Mouse (Mus musculus): ENCODE results near the gene Hivep2. TPM values are rescaled to one million over a fixed set of nuclear protein-coding genes. Genes with fewer than 3 reads are reported as not detected.

Gene Hivep2
- polyA plus RNA-seq, 1 experiment from 2014 or later = 2.5 TPM

GRCm38 (mm10) chr10:14024971-14025370, 59.1 kb downstream of the Hivep2 start:
- Histone ChIP-seq H3K4me3 (replicated peaks) (no peak overlapping the region), H3K36me3 (no peaks in the 10 kb centered on the region), H3K9me3 (no peaks in the 10 kb centered on the region), H3K27me3 (peaks cover 6% of the 10 kb centered on the region), H3K4me1 (replicated peaks) (no peaks in the 10 kb centered on the region), H3K4me2 (no peak overlapping the region), H3K9ac (replicated peaks) (no peak overlapping the region), H3K27ac (no peak overlapping the region)
- 78% methylated on average over 7 of the region's 7 CpGs for WGBS
- ATAC-seq (ENCODE audit: insufficient number of reproducible peaks, insufficient read depth, low FRiP score, low TSS enrichment, low read depth) = no peak

GRCm38 (mm10) chr10:14027751-14028150, 61.9 kb downstream of the Hivep2 start:
- H3K4me1 ChIP-seq (replicated peaks) = no peaks in the 10 kb centered on the region
- ATAC-seq (ENCODE audit: insufficient number of reproducible peaks, insufficient read depth, low FRiP score, low TSS enrichment, low read depth) = no peak
- WGBS = 73% methylated on average over 1 of the region's 1 CpGs
- H3K9me3 ChIP-seq = no peaks in the 10 kb centered on the region
- H3K4me3 ChIP-seq (replicated peaks) = no peak overlapping the region
- H3K27me3 ChIP-seq = peaks cover 6% of the 10 kb centered on the region
- no peak overlapping the region for H3K9ac ChIP-seq (replicated peaks)
- H3K27ac ChIP-seq = no peak overlapping the region
- no peaks in the 10 kb centered on the region for H3K36me3 ChIP-seq
- no peak overlapping the region for H3K4me2 ChIP-seq

- Histone ChIP-seq H3K27ac (no peak overlapping the region), H3K9ac (replicated peaks) (no peak overlapping the region), H3K36me3 (no peaks in the 10 kb centered on the region), H3K9me3 (no peaks in the 10 kb centered on the region), H3K27me3 (peaks cover 6% of the 10 kb centered on the region), H3K4me3 (replicated peaks) (no peak overlapping the region), H3K4me1 (replicated peaks) (no peaks in the 10 kb centered on the region), H3K4me2 (no peak overlapping the region)
- no peak for ATAC-seq (ENCODE audit: insufficient number of reproducible peaks, insufficient read depth, low FRiP score, low TSS enrichment, low read depth)
- WGBS = 95% methylated on average over 7 of the region's 7 CpGs
These were observed 63.1 kb downstream of the Hivep2 start for GRCm38 (mm10) chr10:14028956-14029355.

- Histone ChIP-seq H3K4me1 (replicated peaks) (no peaks in the 10 kb centered on the region), H3K4me2 (no peak overlapping the region), H3K9ac (replicated peaks) (no peak overlapping the region), H3K36me3 (no peaks in the 10 kb centered on the region), H3K27me3 (peaks cover 1% of the 10 kb centered on the region; the same call in 1 of the 2 replicates), H3K27ac (no peak overlapping the region), H3K4me3 (replicated peaks) (no peak overlapping the region), H3K9me3 (no peaks in the 10 kb centered on the region)
- ATAC-seq (ENCODE audit: insufficient number of reproducible peaks, insufficient read depth, low FRiP score, low TSS enrichment, low read depth) = no peak
- 90% methylated on average over 14 of the region's 14 CpGs for WGBS
These were observed 64.7 kb downstream of the Hivep2 start for GRCm38 (mm10) chr10:14030458-14031035.

- Histone ChIP-seq H3K9me3 (no peaks in the 10 kb centered on the region), H3K27ac (no peak overlapping the region), H3K4me3 (replicated peaks) (no peak overlapping the region), H3K9ac (replicated peaks) (no peak overlapping the region), H3K4me2 (no peak overlapping the region), H3K27me3 (peaks cover 4% of the 10 kb centered on the region; the same call in 1 of the 2 replicates), H3K4me1 (replicated peaks) (0 out of 2 replicates have a peak, but pooled peaks cover 2% of the 10 kb centered on the region), H3K36me3 (no peaks in the 10 kb centered on the region)
- WGBS = 89% methylated on average over 2 of the region's 2 CpGs
- no peak for ATAC-seq (ENCODE audit: insufficient number of reproducible peaks, insufficient read depth, low FRiP score, low TSS enrichment, low read depth)
These were observed 66.7 kb downstream of the Hivep2 start for GRCm38 (mm10) chr10:14032532-14032931.

- Histone ChIP-seq H3K9ac (replicated peaks) (no peak overlapping the region), H3K36me3 (no peaks in the 10 kb centered on the region), H3K9me3 (no peaks in the 10 kb centered on the region), H3K4me1 (replicated peaks) (0 out of 2 replicates have a peak, but pooled peaks cover 8% of the 10 kb centered on the region), H3K27ac (no peak overlapping the region), H3K27me3 (peaks cover 4% of the 10 kb centered on the region; the same call in 1 of the 2 replicates), H3K4me3 (replicated peaks) (no peak overlapping the region), H3K4me2 (no peak overlapping the region)
- ATAC-seq (ENCODE audit: insufficient number of reproducible peaks, insufficient read depth, low FRiP score, low TSS enrichment, low read depth) = no peak
- 89% methylated on average over 7 of the region's 7 CpGs for WGBS
These were observed 68.2 kb downstream of the Hivep2 start for GRCm38 (mm10) chr10:14034046-14034445.

- no peak overlapping the region for H3K9ac ChIP-seq (replicated peaks)
- no peak for ATAC-seq (ENCODE audit: insufficient number of reproducible peaks, insufficient read depth, low FRiP score, low TSS enrichment, low read depth)
- H3K27me3 ChIP-seq = peaks cover 4% of the 10 kb centered on the region; the same call in 1 of the 2 replicates
- H3K4me1 ChIP-seq (replicated peaks) = 0 out of 2 replicates have a peak, but pooled peaks cover 8% of the 10 kb centered on the region
- WGBS = 79% methylated on average over 7 of the region's 7 CpGs
- no peak overlapping the region for H3K4me2 ChIP-seq
- H3K36me3 ChIP-seq = no peaks in the 10 kb centered on the region
- H3K9me3 ChIP-seq = no peaks in the 10 kb centered on the region
- H3K4me3 ChIP-seq (replicated peaks) = no peak overlapping the region
- H3K27ac ChIP-seq = no peak overlapping the region
These were observed 68.9 kb downstream of the Hivep2 start for GRCm38 (mm10) chr10:14034790-14035189.

- Histone ChIP-seq H3K4me3 (replicated peaks) (no peak overlapping the region), H3K36me3 (no peaks in the 10 kb centered on the region), H3K4me1 (replicated peaks) (0 out of 2 replicates have a peak, but pooled peaks cover 9% of the 10 kb centered on the region), H3K27me3 (peaks cover 5% of the 10 kb centered on the region; the same call in 1 of the 2 replicates), H3K9ac (replicated peaks) (no peak overlapping the region), H3K27ac (no peak overlapping the region), H3K4me2 (no peak overlapping the region), H3K9me3 (no peaks in the 10 kb centered on the region)
- WGBS = 80% methylated on average over 5 of the region's 5 CpGs
- ATAC-seq (ENCODE audit: insufficient number of reproducible peaks, insufficient read depth, low FRiP score, low TSS enrichment, low read depth) = no peak
These were observed 69.7 kb downstream of the Hivep2 start for GRCm38 (mm10) chr10:14035607-14036006.

- Histone ChIP-seq H3K9me3 (no peaks in the 10 kb centered on the region), H3K4me3 (replicated peaks) (no peak overlapping the region), H3K36me3 (no peaks in the 10 kb centered on the region), H3K9ac (replicated peaks) (no peak overlapping the region), H3K27ac (no peak overlapping the region), H3K27me3 (peaks cover 13% of the 10 kb centered on the region; the same call in 1 of the 2 replicates), H3K4me2 (no peak overlapping the region), H3K4me1 (replicated peaks) (peaks cover 16% of the 10 kb centered on the region; the same call in 1 of the 2 replicates)
- ATAC-seq (ENCODE audit: insufficient number of reproducible peaks, insufficient read depth, low FRiP score, low TSS enrichment, low read depth) = no peak
- 90% methylated on average over 6 of the region's 6 CpGs for WGBS
These were observed 70.6 kb downstream of the Hivep2 start for GRCm38 (mm10) chr10:14036472-14036871.

- Histone ChIP-seq H3K4me2 (no peak overlapping the region), H3K36me3 (no peaks in the 10 kb centered on the region), H3K9ac (replicated peaks) (no peak overlapping the region), H3K27me3 (peaks cover 24% of the 10 kb centered on the region), H3K4me1 (replicated peaks) (peaks cover 16% of the 10 kb centered on the region; the same call in 1 of the 2 replicates), H3K4me3 (replicated peaks) (no peak overlapping the region), H3K9me3 (no peaks in the 10 kb centered on the region), H3K27ac (no peak overlapping the region)
- WGBS = 51% methylated on average over 7 of the region's 7 CpGs
- ATAC-seq (ENCODE audit: insufficient number of reproducible peaks, insufficient read depth, low FRiP score, low TSS enrichment, low read depth) = no peak
These were observed 72.2 kb downstream of the Hivep2 start for GRCm38 (mm10) chr10:14037977-14038489.

GRCm38 (mm10) chr10:14040716-14041470, 75.0 kb downstream of the Hivep2 start:
- Histone ChIP-seq H3K4me1 (replicated peaks) (peaks cover 19% of the 10 kb centered on the region), H3K36me3 (no peaks in the 10 kb centered on the region), H3K4me3 (replicated peaks) (no peak overlapping the region), H3K4me2 (no peak overlapping the region), H3K9me3 (no peaks in the 10 kb centered on the region), H3K27me3 (peaks cover 26% of the 10 kb centered on the region), H3K27ac (peak overlapping the region; percentile 17; the same call in 1 of the 2 replicates), H3K9ac (replicated peaks) (no peak overlapping the region)
- WGBS = 74% methylated on average over 9 of the region's 9 CpGs
- no peak for ATAC-seq (ENCODE audit: insufficient number of reproducible peaks, insufficient read depth, low FRiP score, low TSS enrichment, low read depth)

All from limb, embryonic 12.5 days (tissue).